Mouse (Mus musculus): ENCODE results near the gene Olfr461. TPM values are rescaled to one million over a fixed set of nuclear protein-coding genes. Genes with fewer than 3 reads are reported as not detected.

Gene Olfr461
- polyA plus RNA-seq, 1 experiment from 2014 or later, result 0.10 TPM

Other genes starting within 250 kb of the Olfr461 start
- 57.2 and 57.3 TPM in 2 replicates for gene Agk, start 229.9 kb downstream of the Olfr461 start, polyA plus RNA-seq (2015; fragmentation: Nextera tagmentation; extraction: Ambion mirVana)
- 15.9 and 16.9 TPM in 2 replicates for gene E330009J07Rik, start 118.9 kb downstream of the Olfr461 start, polyA plus RNA-seq (2015; fragmentation: Nextera tagmentation; extraction: Ambion mirVana)
- 0.18 and 0.33 TPM in 2 replicates for gene Wee2, start 116.0 kb downstream of the Olfr461 start, polyA plus RNA-seq (2015; fragmentation: Nextera tagmentation; extraction: Ambion mirVana)
- gene Ssbp1, start 83.7 kb downstream of the Olfr461 start, polyA plus RNA-seq (2015; fragmentation: Nextera tagmentation; extraction: Ambion mirVana), result 96.6 and 103 TPM in 2 replicates
- gene Tas2r137, start 63.8 kb downstream of the Olfr461 start, polyA plus RNA-seq (2015; fragmentation: Nextera tagmentation; extraction: Ambion mirVana), result not detected in 2 replicates
- 0.14 TPM in 1 of 2 replicates, not detected in the other for gene Tas2r108, start 61.5 kb downstream of the Olfr461 start, polyA plus RNA-seq (2015; fragmentation: Nextera tagmentation; extraction: Ambion mirVana)
- not detected in 2 replicates for gene Prss37, start 35.5 kb downstream of the Olfr461 start, polyA plus RNA-seq (2015; fragmentation: Nextera tagmentation; extraction: Ambion mirVana)
- not detected in 2 replicates for gene Olfr460, start 14.4 kb upstream of the Olfr461 start, polyA plus RNA-seq (2015; fragmentation: Nextera tagmentation; extraction: Ambion mirVana)
- 0.27 and 0.59 TPM in 2 replicates for gene Clec5a, start 30.8 kb upstream of the Olfr461 start, polyA plus RNA-seq (2015; fragmentation: Nextera tagmentation; extraction: Ambion mirVana)
- not detected in 2 replicates for gene Tas2r138, start 58.3 kb upstream of the Olfr461 start, polyA plus RNA-seq (2015; fragmentation: Nextera tagmentation; extraction: Ambion mirVana)
- gene Mgam, start 73.8 kb upstream of the Olfr461 start, polyA plus RNA-seq (2015; fragmentation: Nextera tagmentation; extraction: Ambion mirVana), result 0.13 and 0.16 TPM in 2 replicates

Measured in hindbrain, embryonic 15.5 days (tissue).